Mouse (Mus musculus) fat pad, adult 2 months (tissue): ENCODE measurements at regions not wholly inside any gene's neighbourhood (a gene's known extent, or its start where the extent isn't known, plus 50 kb on each side); places are given as distances from the start of the nearest gene placed in this dataset.

Experiments
- DNase-seq: peaks from one replicate; pipeline ENCODE4 v3.0.0-alpha.2; 2011; ENCODE audit warnings: low read depth, low spot score; ENCODE audit errors: extremely low read depth

DNA sequence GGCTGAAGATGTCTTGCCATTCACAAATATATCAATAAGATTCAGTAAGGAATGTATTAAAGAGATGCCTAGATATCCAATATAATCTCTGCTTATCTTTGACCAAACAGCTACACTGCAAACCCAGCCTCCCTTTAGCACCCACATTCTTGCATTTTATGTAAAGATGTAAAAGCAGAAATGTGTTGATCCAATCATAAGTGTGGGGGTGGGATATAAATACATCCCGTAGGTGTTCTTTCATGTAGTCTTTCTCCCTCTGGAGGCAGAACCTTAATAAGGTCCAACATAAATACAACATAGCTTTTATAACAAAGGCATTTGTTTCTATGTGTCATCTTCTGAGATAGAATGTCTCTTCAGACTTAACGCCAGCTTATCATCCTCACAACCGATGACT is 637.1 kb upstream of the Flrt2 start:
- no peak for DNase-seq

DNA sequence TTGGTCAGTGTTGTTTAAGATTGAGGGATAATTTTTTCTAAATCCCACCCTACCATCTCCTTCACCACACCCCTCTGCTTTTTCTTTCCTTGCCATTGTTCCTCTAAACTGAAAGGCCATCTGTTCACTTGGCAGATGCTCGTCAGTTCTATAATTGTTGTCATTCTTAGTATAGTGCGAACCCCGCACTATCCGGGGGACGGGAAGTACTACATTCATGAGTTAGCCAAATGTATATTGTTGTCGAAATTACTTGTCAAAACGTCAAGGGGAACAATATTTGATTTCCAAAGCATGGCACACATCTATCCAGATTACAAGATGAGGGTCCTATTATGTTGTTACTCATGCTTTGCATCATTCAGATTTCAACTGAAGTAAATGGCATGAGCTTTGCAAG is 635.1 kb upstream of the Flrt2 start:
- no peak for DNase-seq

DNA sequence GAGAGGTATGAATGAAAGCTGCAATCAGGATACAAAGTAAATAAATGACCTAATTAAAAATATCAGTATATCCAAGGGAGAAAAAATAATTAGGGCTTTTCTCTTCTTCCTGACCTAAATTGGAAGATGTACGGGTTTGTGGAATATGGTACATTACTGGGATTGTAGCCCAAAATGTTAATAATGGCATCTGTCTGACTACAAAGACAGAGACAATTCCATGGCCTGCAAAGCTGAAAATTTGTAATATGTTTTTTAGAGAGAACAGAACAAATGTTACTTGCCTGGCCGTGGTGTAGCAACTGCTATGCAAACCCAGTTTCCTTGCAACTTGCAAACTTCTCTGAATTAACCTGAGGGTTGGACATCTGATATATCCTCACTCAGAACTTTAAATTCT is 632.6 kb upstream of the Flrt2 start:
- DNase-seq: no peak

DNA sequence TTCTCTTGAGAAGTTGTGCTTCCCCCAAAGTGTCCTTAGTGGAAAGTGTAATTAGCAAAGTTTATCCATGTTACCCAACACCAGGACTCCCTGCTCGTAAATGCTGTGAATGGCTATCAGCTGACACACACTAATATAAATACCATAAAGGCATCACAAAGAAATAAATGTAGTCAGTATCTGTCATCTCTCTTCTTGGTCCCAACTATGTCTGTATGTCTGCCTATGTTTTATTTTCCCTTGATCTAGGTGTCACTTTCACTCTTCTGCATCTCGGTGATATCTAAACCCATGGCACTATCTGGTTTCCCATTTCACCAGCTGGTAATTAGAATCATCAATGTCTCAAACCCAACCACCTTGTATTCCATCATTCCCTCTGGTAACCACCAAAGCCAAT is 619.7 kb upstream of the Flrt2 start:
- no peak for DNase-seq

DNA sequence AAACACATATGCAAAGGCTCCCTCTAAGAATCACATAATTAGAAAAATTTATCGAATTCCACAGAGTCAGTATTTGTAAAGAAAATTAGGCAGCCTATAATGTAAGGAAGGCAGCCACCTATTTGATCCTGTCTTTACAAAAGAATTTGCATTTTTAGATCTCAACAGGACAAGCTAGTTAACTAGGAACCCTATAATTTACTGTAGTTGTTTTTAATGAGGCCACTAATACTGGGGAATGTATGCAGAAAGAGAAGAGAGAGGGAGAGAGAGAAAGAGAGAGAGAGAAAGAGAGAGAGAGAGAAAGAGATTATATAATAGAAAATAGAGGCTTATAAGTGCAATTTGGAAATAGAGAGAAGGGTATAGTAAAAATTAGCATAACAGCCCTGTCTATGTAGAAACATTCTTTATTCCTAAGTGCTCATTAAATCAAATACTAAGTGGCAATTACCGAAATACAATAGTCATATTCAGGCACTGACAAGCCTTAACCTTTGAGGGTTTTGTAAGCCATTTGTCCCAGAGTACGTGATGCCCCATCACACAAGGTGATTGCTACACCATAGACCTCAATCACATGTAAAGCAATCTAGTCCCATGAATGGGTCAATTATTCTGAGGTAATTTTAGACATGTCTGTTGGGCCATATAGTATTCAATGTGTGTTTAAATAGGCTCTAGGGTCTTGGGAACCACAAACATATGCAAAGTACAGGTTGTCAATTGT is 572.6 kb upstream of the Flrt2 start:
- DNase-seq: no peak

GRCm38 (mm10) chr12:95132804-95133203 is 559.2 kb upstream of the Flrt2 start:
- no peak for DNase-seq

GRCm38 (mm10) chr12:95133482-95133881 is 558.5 kb upstream of the Flrt2 start:
- DNase-seq: no peak

- DNase-seq: no peak
These were observed 553.9 kb upstream of the Flrt2 start for GRCm38 (mm10) chr12:95138167-95138566.

- DNase-seq: no peak
These were observed 521.0 kb upstream of the Flrt2 start for GRCm38 (mm10) chr12:95171051-95171450.

- no peak for DNase-seq
These were observed 518.1 kb upstream of the Flrt2 start for GRCm38 (mm10) chr12:95173810-95174402.

GRCm38 (mm10) chr12:95202486-95202885 is 489.5 kb upstream of the Flrt2 start:
- no peak for DNase-seq

GRCm38 (mm10) chr12:95205081-95205480 is 486.9 kb upstream of the Flrt2 start:
- DNase-seq: no peak

GRCm38 (mm10) chr12:95239158-95239779 is 452.8 kb upstream of the Flrt2 start:
- DNase-seq: no peak

- no peak for DNase-seq
These were observed 424.8 kb upstream of the Flrt2 start for GRCm38 (mm10) chr12:95267187-95267586.

DNA sequence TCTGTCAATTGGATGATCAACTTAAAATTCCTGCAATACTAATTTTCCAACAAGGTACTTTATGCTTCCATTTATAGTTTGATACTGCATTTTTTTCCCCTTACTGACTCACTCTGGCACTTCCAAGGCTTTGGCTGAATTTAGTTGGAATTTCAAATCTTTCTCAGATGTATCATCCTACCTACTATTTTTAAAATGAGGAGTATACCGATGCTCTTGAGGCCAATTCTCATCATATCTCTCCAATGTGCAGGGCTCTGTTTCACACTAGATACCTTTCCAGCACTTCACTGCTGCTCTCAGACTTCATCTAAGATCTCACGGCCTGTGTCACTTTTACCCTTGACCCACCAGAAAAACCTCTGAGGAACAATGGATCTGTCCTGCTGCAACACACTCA is 386.6 kb upstream of the Flrt2 start:
- no peak for DNase-seq

DNA sequence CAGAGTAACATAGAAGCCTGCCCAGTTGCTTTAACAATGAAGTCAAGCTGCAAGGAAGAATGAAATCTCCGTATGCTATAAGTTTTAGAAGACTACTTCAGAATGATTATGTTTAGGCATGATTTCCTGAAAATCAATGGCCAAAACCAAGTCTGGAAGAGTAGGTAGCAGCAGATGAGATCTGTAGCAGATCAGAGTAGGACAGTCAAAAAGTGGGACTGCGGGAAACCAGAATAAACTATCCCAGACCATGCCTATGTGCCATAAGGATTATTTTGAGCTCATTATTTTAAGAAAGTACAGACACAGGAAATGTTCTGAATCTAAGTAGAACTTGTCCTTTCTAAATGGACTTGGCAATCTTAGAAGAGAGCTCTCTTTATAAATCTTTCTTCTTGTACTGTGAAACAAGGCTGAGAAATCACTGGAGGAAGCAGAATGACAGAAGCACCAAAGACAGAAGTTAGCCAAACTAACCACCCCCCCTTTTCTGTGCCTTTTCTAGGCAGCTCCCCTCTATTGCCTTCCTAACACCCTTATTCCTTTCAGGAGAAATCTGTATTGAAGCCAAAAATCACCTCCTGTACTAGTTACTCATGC is 376.8 kb upstream of the Flrt2 start:
- no peak for DNase-seq

DNA sequence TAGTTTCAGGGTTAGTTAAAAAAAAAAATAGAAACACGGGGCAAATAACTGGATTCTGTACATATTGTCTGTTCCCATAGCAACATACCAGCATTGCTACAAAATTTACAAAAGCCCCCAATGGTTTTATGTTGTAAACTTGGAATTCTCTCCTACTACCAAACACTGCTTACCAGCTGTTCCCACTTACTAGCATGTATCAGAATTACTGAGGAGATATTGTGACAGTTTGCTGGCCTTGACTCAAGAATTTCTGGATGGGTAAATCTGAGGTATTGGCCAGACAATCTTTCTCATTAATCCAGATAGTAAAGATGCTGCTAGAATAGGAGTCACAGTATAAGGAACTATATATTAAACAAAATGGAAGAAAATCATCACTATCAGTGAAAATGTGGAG is 375.2 kb upstream of the Flrt2 start:
- DNase-seq: no peak

- no peak for DNase-seq
These were observed 370.3 kb upstream of the Flrt2 start for GRCm38 (mm10) chr12:95321693-95322092.

DNA sequence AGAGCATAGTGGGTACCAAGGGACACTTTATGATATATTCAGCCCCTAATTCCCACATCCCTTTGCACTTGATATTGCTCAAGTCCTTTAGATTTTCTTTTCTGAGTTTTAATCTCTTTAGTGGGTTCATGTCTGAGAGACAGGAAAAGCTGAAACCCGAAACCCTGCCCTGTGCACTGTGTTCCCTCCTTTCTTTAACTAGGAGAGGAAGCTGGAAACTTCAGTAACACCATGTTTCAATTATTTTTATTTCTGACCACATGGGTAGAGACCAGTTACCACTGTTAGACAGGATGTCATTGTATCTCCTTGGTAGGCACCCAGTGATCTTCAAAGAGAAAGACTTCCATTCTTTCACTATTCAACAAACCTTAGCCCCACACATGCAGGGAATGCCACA is 362.4 kb upstream of the Flrt2 start:
- no peak for DNase-seq

DNA sequence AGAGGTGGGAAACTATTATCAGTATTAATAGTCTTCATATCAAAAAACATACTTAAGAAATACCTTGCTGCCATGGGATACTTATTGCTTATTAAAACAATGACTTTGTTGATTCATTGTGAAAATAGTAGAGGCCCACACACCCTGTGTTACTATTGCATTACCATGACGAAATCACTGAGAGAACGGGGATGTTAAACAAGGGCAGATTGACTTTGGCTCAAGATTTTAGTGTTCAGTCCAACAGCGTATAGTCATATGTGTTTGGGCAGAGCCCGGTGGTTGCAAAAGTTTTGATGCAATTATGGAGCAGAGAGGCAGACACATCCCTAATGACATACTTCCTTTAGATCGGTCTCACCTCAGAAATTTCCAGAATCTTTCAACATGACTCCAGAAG is 344.2 kb upstream of the Flrt2 start:
- peak; percentile 95 for DNase-seq

GRCm38 (mm10) chr12:95355151-95355550 is 336.9 kb upstream of the Flrt2 start:
- DNase-seq: no peak
